Comparison of ENCODE assay signal across 8 mouse cellular contexts in genomic region chr8:90954802-90955760, GRCm38 (mm10).
DNase-seq lines count a peak whose midpoint lies in the region; ATAC-seq and TF ChIP-seq lines count a peak whose summit lies in the region.

No protein-coding gene starts in this region.

- H3K9me3 ChIP-seq in hindbrain, embryonic 10.5 days, result no peaks in the 10 kb centered on the region
- H3K9me3 ChIP-seq in lung, postnatal 0 days (ENCODE audit: low read length), result no peaks in the 10 kb centered on the region

- peak; percentile 90 for ATAC-seq in frontal cortex, adult (ENCODE audit: low TSS enrichment)
- ATAC-seq in lung, postnatal 0 days, result peak; percentile 96

- H3K4me2 ChIP-seq in lung, postnatal 0 days (replicated peaks; ENCODE audit: low read depth, low read length), result peak overlapping the region; percentile 57

- DNase-seq in Muller cell, postnatal 12 days (ENCODE audit: inconsistent ontology term), result peak; percentile 89
- peak; percentile 89 for DNase-seq in cerebellum, adult 9-10 months
- DNase-seq in hindbrain, embryonic 10.5 days (ENCODE audit: low spot score), result peak; percentile 90
- DNase-seq in layer of hippocampus, adult 9-11 months, result peak; percentile 75
- DNase-seq in lung, postnatal 0 days (ENCODE audit: low spot score), result peak; percentile 94
- DNase-seq in ovary, postnatal 36 days (ENCODE audit: low spot score), result peak; percentile 68
- DNase-seq in thymus, postnatal 25 days, result peak; percentile 72

- peak; percentile 33; the same call in 1 of the 2 replicates for TF ChIP-seq EP300 in lung, postnatal 0 days (IDR thresholded peaks at IDR 0.05)

- WGBS in hindbrain, embryonic 10.5 days, result 2% methylated on average over 21 of the region's 21 CpGs
- 1% methylated on average over 21 of the region's 21 CpGs for WGBS in lung, postnatal 0 days

- TF ChIP-seq CTCF in lung, postnatal 0 days (IDR thresholded peaks at IDR 0.05), result peak; percentile 77

- peaks cover 46% of the 10 kb centered on the region for H3K4me1 ChIP-seq in hindbrain, embryonic 10.5 days (replicated peaks)
- peaks cover 3% of the 10 kb centered on the region; the same call in 1 of the 2 replicates for H3K4me1 ChIP-seq in lung, postnatal 0 days (ENCODE audit: insufficient read depth, low read depth, low read length)

- H3K4me3 ChIP-seq in hindbrain, embryonic 10.5 days, result peak overlapping the region; percentile 60
- peak overlapping the region; percentile 46 for H3K4me3 ChIP-seq in lung, postnatal 0 days (ENCODE audit: low read depth, low read length)

- H3K27ac ChIP-seq in hindbrain, embryonic 10.5 days, result peak overlapping the region; percentile 98
- peak overlapping the region; percentile 98 for H3K27ac ChIP-seq in lung, postnatal 0 days (ENCODE audit: low read length)

- peak overlapping the region; percentile 63 for H3K9ac ChIP-seq in lung, postnatal 0 days (replicated peaks; ENCODE audit: low read depth)

- H3K27me3 ChIP-seq in hindbrain, embryonic 10.5 days (ENCODE audit: insufficient read depth, poor library complexity, severe bottlenecking), result no peaks in the 10 kb centered on the region
- no peaks in the 10 kb centered on the region for H3K27me3 ChIP-seq in lung, postnatal 0 days (replicated peaks; ENCODE audit: insufficient read depth, low read length)

- peaks cover 10% of the 10 kb centered on the region; the same call in 1 of the 2 replicates for H3K36me3 ChIP-seq in hindbrain, embryonic 10.5 days
- H3K36me3 ChIP-seq in lung, postnatal 0 days (ENCODE audit: insufficient read depth, low read length), result no peaks in the 10 kb centered on the region

Comparison
In these comparisons a context has a peak if more than half of its experiments do, and no peak if none do; other contexts are left out.
1. Peak in every context shown above with its lines: DNase-seq, ATAC-seq, H3K4me3 ChIP-seq and H3K27ac ChIP-seq.